Mouse (Mus musculus): ENCODE results near the gene Gigyf2. TPM values are rescaled to one million over a fixed set of nuclear protein-coding genes. Genes with fewer than 3 reads are reported as not detected.

Gigyf2 gene
- 117 and 137 TPM in 2 replicates for total RNA-seq (2017)

GRCm38 (mm10) chr1:87326742-87327163 lies at the start of gene Gigyf2:
Gigyf2 (plus strand) TSS chr1:87326998.
- peak; percentile 99 for ATAC-seq (ENCODE audit: extremely low read depth, insufficient number of reproducible peaks, low FRiP score, poor library complexity, severe bottlenecking)

GRCm38 (mm10) chr1:87280281-87280680 lies 46.5 kb upstream of the Gigyf2 start:
- no peak for ATAC-seq (ENCODE audit: extremely low read depth, insufficient number of reproducible peaks, low FRiP score, poor library complexity, severe bottlenecking)

GRCm38 (mm10) chr1:87281599-87282412 lies 45.0 kb upstream of the Gigyf2 start:
- no peak for ATAC-seq (ENCODE audit: extremely low read depth, insufficient number of reproducible peaks, low FRiP score, poor library complexity, severe bottlenecking)

- ATAC-seq (ENCODE audit: extremely low read depth, insufficient number of reproducible peaks, low FRiP score, poor library complexity, severe bottlenecking) = no peak
Measured at GRCm38 (mm10) chr1:87282413-87282788, 44.4 kb upstream of the Gigyf2 start.

- no peak for ATAC-seq (ENCODE audit: extremely low read depth, insufficient number of reproducible peaks, low FRiP score, poor library complexity, severe bottlenecking)
Measured at GRCm38 (mm10) chr1:87283410-87283960, 43.3 kb upstream of the Gigyf2 start.

- no peak for ATAC-seq (ENCODE audit: extremely low read depth, insufficient number of reproducible peaks, low FRiP score, poor library complexity, severe bottlenecking)
Measured at GRCm38 (mm10) chr1:87287105-87287504, 39.7 kb upstream of the Gigyf2 start.

GRCm38 (mm10) chr1:87291416-87291815 lies 35.4 kb upstream of the Gigyf2 start:
- no peak for ATAC-seq (ENCODE audit: extremely low read depth, insufficient number of reproducible peaks, low FRiP score, poor library complexity, severe bottlenecking)

- ATAC-seq (ENCODE audit: extremely low read depth, insufficient number of reproducible peaks, low FRiP score, poor library complexity, severe bottlenecking) = no peak
Measured at GRCm38 (mm10) chr1:87292420-87293190, 34.2 kb upstream of the Gigyf2 start.

GRCm38 (mm10) chr1:87294063-87294710 lies 32.6 kb upstream of the Gigyf2 start:
- ATAC-seq (ENCODE audit: extremely low read depth, insufficient number of reproducible peaks, low FRiP score, poor library complexity, severe bottlenecking) = no peak

- no peak for ATAC-seq (ENCODE audit: extremely low read depth, insufficient number of reproducible peaks, low FRiP score, poor library complexity, severe bottlenecking)
Measured at GRCm38 (mm10) chr1:87294951-87295350, 31.8 kb upstream of the Gigyf2 start.

GRCm38 (mm10) chr1:87297346-87297925 lies 29.4 kb upstream of the Gigyf2 start:
- ATAC-seq (ENCODE audit: extremely low read depth, insufficient number of reproducible peaks, low FRiP score, poor library complexity, severe bottlenecking) = no peak

GRCm38 (mm10) chr1:87300360-87301286 lies 26.2 kb upstream of the Gigyf2 start:
- ATAC-seq (ENCODE audit: extremely low read depth, insufficient number of reproducible peaks, low FRiP score, poor library complexity, severe bottlenecking) = no peak

- ATAC-seq (ENCODE audit: extremely low read depth, insufficient number of reproducible peaks, low FRiP score, poor library complexity, severe bottlenecking) = no peak
Measured at GRCm38 (mm10) chr1:87301971-87302370, 24.8 kb upstream of the Gigyf2 start.

- ATAC-seq (ENCODE audit: extremely low read depth, insufficient number of reproducible peaks, low FRiP score, poor library complexity, severe bottlenecking) = no peak
Measured at GRCm38 (mm10) chr1:87308952-87309351, 17.8 kb upstream of the Gigyf2 start.

GRCm38 (mm10) chr1:87309621-87310020 lies 17.2 kb upstream of the Gigyf2 start:
- no peak for ATAC-seq (ENCODE audit: extremely low read depth, insufficient number of reproducible peaks, low FRiP score, poor library complexity, severe bottlenecking)

- no peak for ATAC-seq (ENCODE audit: extremely low read depth, insufficient number of reproducible peaks, low FRiP score, poor library complexity, severe bottlenecking)
Measured at GRCm38 (mm10) chr1:87312681-87313080, 14.1 kb upstream of the Gigyf2 start.

GRCm38 (mm10) chr1:87313116-87313515 lies 13.7 kb upstream of the Gigyf2 start:
- no peak for ATAC-seq (ENCODE audit: extremely low read depth, insufficient number of reproducible peaks, low FRiP score, poor library complexity, severe bottlenecking)
